Mouse (Mus musculus) kidney, adult 2 months (tissue): ENCODE results near the gene Psmc3ip. TPM values are rescaled to one million over a fixed set of nuclear protein-coding genes. Genes with fewer than 3 reads are reported as not detected.

Experiments
- DNase-seq: peaks from one replicate; pipeline ENCODE4 v3.0.0; 2021
- H3K27ac ChIP-seq: fragments of 200-500 bp; 2 replicates; pipeline ENCODE4 v1.5.1; 2012; ENCODE audit warnings: low read depth, low read length, control low read depth, inconsistent platforms; ENCODE audit not compliant: insufficient read depth
- H3K27me3 ChIP-seq: fragments of 200-500 bp; replicated peaks from 2 replicates; pipeline ENCODE4 v1.6.1; 2012; ENCODE audit warnings: mild to moderate bottlenecking, moderate library complexity, low read length, inconsistent platforms; ENCODE audit not compliant: control insufficient read depth, insufficient read depth
- H3K36me3 ChIP-seq: fragments of 200-500 bp; 2 replicates; pipeline ENCODE4 v1.6.1; 2012; ENCODE audit warnings: mild to moderate bottlenecking, moderate library complexity, low read length, inconsistent platforms; ENCODE audit not compliant: control insufficient read depth, insufficient read depth
- H3K4me1 ChIP-seq: fragments of 200-500 bp; 2 replicates; pipeline ENCODE4 v1.6.1; 2011; ENCODE audit warnings: low read length; ENCODE audit not compliant: control insufficient read depth, insufficient read depth
- H3K4me3 ChIP-seq: fragments of 200-500 bp; 2 replicates; pipeline ENCODE4 v1.5.1; 2011; ENCODE audit warnings: mild to moderate bottlenecking, low read depth, low read length, control low read depth; ENCODE audit not compliant: insufficient read depth
- CTCF ChIP-seq: fragments of 200-500 bp; conservative IDR thresholded peaks from 2 replicates; pipeline ENCODE4 v1.5.1; 2011; ENCODE audit warnings: low read depth, mild to moderate bottlenecking, control low read depth, low read length, moderate library complexity, mixed read lengths; ENCODE audit not compliant: insufficient read depth, insufficient read length
- POLR2A ChIP-seq: fragments of 200-500 bp; IDR thresholded peaks from one replicate; pipeline ENCODE4 v1.6.1; 2011; ENCODE audit warnings: low read depth, low read length, control low read depth
- WGBS: fragments of 180-500 bp; shearing (Covaris S2); methylation state at CpG from one replicate; pipeline ENCODE4 v1.1.7; 2018; 5-methylcytosine and 5-hydroxymethylcytosine counted together
- polyA plus RNA-seq: library from polyadenylated mRNA; depleted of rRNA; stranded (reverse); fragments of >200 nt; gene quantifications from 2 replicates; pipeline ENCODE4 v1.2.3, GENCODE M21; 2012

Psmc3ip gene
- polyA plus RNA-seq, 1 experiment: 1.9 TPM

- H3K4me3 ChIP-seq: no peak overlapping the region
- no peak overlapping the region for H3K27ac ChIP-seq
- TF ChIP-seq CTCF (no peak), POLR2A (no peak)
- peaks cover 2% of the 10 kb centered on the region; the same call in 1 of the 2 replicates for H3K36me3 ChIP-seq
- H3K4me1 ChIP-seq: peaks cover 32% of the 10 kb centered on the region
- 96% methylated on average over 12 of the region's 12 CpGs for WGBS
- no peaks in the 10 kb centered on the region for H3K27me3 ChIP-seq
- no peak for DNase-seq
Measured at GRCm38 (mm10) chr11:101084811-101085210, 10.4 kb downstream of the Psmc3ip start.

DNA sequence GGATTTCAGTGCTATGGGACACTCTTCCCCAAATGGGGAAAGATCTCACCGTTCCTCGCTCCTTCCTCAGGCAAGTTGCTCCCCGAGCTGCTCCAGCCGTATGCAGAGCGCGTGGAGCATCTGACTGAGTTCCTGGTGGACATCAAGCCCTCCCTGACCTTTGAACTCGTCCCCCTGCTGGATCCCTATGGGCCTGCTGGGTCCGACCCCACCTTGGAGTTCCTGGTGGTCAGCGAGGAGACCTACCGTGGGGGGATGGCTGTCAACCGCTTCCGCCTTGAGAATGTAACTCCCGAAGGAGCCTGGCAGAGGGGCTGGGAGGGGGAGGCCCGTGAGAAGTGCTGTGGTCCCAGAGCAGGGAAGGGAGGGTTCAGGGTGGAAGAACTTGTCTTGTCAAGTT lies 11.0 kb downstream of the Psmc3ip start:
- TF ChIP-seq POLR2A: no peak
- no peak for TF ChIP-seq CTCF
- Histone ChIP-seq H3K4me1 (peaks cover 32% of the 10 kb centered on the region), H3K4me3 (no peak overlapping the region), H3K36me3 (0 out of 2 replicates have a peak, but pooled peaks cover 2% of the 10 kb centered on the region), H3K27me3 (no peaks in the 10 kb centered on the region), H3K27ac (no peak overlapping the region)
- no peak for DNase-seq
- WGBS: 80% methylated on average over 14 of the region's 14 CpGs

- no peaks in the 10 kb centered on the region for H3K36me3 ChIP-seq
- H3K27ac ChIP-seq: peak overlapping the region; percentile 77
- no peaks in the 10 kb centered on the region for H3K27me3 ChIP-seq
- peak overlapping the region; percentile 79 for H3K4me3 ChIP-seq
- peaks cover 32% of the 10 kb centered on the region for H3K4me1 ChIP-seq
- peak; percentile 87 for DNase-seq
- no peak for TF ChIP-seq CTCF
- no peak for TF ChIP-seq POLR2A
- WGBS: 16% methylated on average over 19 of the region's 19 CpGs
Measured at GRCm38 (mm10) chr11:101083083-101083697, 12.0 kb downstream of the Psmc3ip start.

- Histone ChIP-seq H3K27ac (peak within 1 kb of the TSS; percentile 84), H3K27me3 (no peaks in the 10 kb centered on the region), H3K4me3 (peak within 1 kb of the TSS; percentile 79), H3K36me3 (no peaks in the 10 kb centered on the region), H3K4me1 (peaks cover 24% of the 10 kb centered on the region)
- WGBS: under 1% methylated on average over 51 of the region's 51 CpGs
- TF ChIP-seq CTCF (0 out of 2 replicates have a peak, but pooled peaks have one; percentile 17), POLR2A (peak; percentile 62)
- peak; percentile 94 for DNase-seq
Measured at GRCm38 (mm10) chr11:101082208-101083082, 12.8 kb downstream of the Psmc3ip start, which contains the start of gene Coasy. Coasy (plus strand) TSS chr11:101082565.

- Histone ChIP-seq H3K27me3 (no peaks in the 10 kb centered on the region), H3K27ac (peak overlapping the region; percentile 84), H3K4me3 (peak overlapping the region; percentile 51), H3K4me1 (peaks cover 23% of the 10 kb centered on the region), H3K36me3 (no peaks in the 10 kb centered on the region)
- TF ChIP-seq POLR2A: no peak
- peak; percentile 40 for DNase-seq
- WGBS: 8% methylated on average over 10 of the region's 10 CpGs
Measured at GRCm38 (mm10) chr11:101081659-101082058, 13.6 kb downstream of the Psmc3ip start.

DNA sequence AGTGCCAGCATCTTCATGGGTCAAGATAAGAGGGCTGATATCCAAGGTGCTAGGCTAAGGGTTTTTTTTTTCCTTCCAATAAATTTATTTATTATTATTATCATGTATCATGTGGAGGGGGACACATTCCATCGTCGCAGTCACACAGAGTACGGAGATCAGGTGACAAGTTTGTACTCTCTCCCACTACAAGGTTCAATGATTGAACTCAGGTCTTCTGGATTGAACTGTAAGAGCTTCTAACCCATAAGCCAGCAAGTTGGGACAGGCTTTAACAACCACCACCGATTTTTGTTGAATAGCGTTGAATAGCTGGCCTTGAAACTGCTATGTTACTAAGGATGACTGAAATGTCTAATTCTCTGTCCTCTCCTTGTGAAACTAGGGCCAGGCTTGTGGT lies 14.8 kb downstream of the Psmc3ip start:
- Histone ChIP-seq H3K4me3 (no peak overlapping the region), H3K36me3 (no peaks in the 10 kb centered on the region), H3K4me1 (peaks cover 18% of the 10 kb centered on the region; the same call in 1 of the 2 replicates), H3K27ac (peak overlapping the region; percentile 84), H3K27me3 (no peaks in the 10 kb centered on the region)
- peak; percentile 68 for DNase-seq
- TF ChIP-seq CTCF: no peak
- TF ChIP-seq POLR2A: no peak
- WGBS: 61% methylated on average over 5 of the region's 5 CpGs

DNA sequence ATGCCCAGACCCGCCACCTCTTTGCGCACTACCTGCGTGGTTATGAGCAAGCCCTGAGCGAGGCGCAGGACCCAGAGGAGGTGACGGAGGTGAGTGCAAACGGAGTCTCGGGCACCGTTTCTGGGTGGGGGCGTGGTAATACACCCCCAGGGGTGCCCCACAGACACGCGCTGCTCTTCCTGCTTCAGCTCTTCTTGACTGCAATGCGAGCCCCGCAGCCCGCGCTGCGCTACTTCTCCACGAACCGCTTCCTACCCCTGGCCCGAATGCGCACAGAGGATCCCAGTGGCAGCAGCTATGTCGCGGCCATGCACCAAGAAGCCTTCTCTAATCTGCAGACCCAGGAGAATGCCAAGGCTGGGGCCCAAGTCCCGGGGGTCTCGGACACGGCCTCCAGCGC lies 15.5 kb downstream of the Psmc3ip start:
- TF ChIP-seq POLR2A (no peak), CTCF (no peak)
- Histone ChIP-seq H3K4me1 (peaks cover 15% of the 10 kb centered on the region; the same call in 1 of the 2 replicates), H3K4me3 (no peak overlapping the region), H3K36me3 (no peaks in the 10 kb centered on the region), H3K27ac (no peak overlapping the region), H3K27me3 (no peaks in the 10 kb centered on the region)
- DNase-seq: no peak
- WGBS: 26% methylated on average over 27 of the region's 27 CpGs
